Mouse (Mus musculus) kidney, adult 2 months (tissue): ENCODE measurements around the gene 4931428F04Rik. TPM values are rescaled to one million over a fixed set of nuclear protein-coding genes. Genes with fewer than 3 reads are reported as not detected.

Source experiments
- DNase-seq: peaks from one replicate; pipeline ENCODE4 v3.0.0; 2021
- H3K27ac ChIP-seq: fragments of 200-500 bp; 2 replicates; pipeline ENCODE4 v1.5.1; 2012; ENCODE audit warnings: low read depth, low read length, control low read depth, inconsistent platforms; ENCODE audit not compliant: insufficient read depth
- H3K27me3 ChIP-seq: fragments of 200-500 bp; replicated peaks from 2 replicates; pipeline ENCODE4 v1.6.1; 2012; ENCODE audit warnings: mild to moderate bottlenecking, moderate library complexity, low read length, inconsistent platforms; ENCODE audit not compliant: control insufficient read depth, insufficient read depth
- H3K36me3 ChIP-seq: fragments of 200-500 bp; 2 replicates; pipeline ENCODE4 v1.6.1; 2012; ENCODE audit warnings: mild to moderate bottlenecking, moderate library complexity, low read length, inconsistent platforms; ENCODE audit not compliant: control insufficient read depth, insufficient read depth
- H3K4me1 ChIP-seq: fragments of 200-500 bp; 2 replicates; pipeline ENCODE4 v1.6.1; 2011; ENCODE audit warnings: low read length; ENCODE audit not compliant: control insufficient read depth, insufficient read depth
- H3K4me3 ChIP-seq: fragments of 200-500 bp; 2 replicates; pipeline ENCODE4 v1.5.1; 2011; ENCODE audit warnings: mild to moderate bottlenecking, low read depth, low read length, control low read depth; ENCODE audit not compliant: insufficient read depth
- CTCF ChIP-seq: fragments of 200-500 bp; conservative IDR thresholded peaks from 2 replicates; pipeline ENCODE4 v1.5.1; 2011; ENCODE audit warnings: low read depth, mild to moderate bottlenecking, control low read depth, low read length, moderate library complexity, mixed read lengths; ENCODE audit not compliant: insufficient read depth, insufficient read length
- POLR2A ChIP-seq: fragments of 200-500 bp; IDR thresholded peaks from one replicate; pipeline ENCODE4 v1.6.1; 2011; ENCODE audit warnings: low read depth, low read length, control low read depth
- WGBS: fragments of 180-500 bp; shearing (Covaris S2); methylation state at CpG from one replicate; pipeline ENCODE4 v1.1.7; 2018; 5-methylcytosine and 5-hydroxymethylcytosine counted together
- polyA plus RNA-seq: library from polyadenylated mRNA; depleted of rRNA; stranded (reverse); fragments of >200 nt; gene quantifications from 2 replicates; pipeline ENCODE4 v1.2.3, GENCODE M21; 2012

4931428F04Rik gene
- polyA plus RNA-seq, 1 experiment = 2.5 TPM

DNA sequence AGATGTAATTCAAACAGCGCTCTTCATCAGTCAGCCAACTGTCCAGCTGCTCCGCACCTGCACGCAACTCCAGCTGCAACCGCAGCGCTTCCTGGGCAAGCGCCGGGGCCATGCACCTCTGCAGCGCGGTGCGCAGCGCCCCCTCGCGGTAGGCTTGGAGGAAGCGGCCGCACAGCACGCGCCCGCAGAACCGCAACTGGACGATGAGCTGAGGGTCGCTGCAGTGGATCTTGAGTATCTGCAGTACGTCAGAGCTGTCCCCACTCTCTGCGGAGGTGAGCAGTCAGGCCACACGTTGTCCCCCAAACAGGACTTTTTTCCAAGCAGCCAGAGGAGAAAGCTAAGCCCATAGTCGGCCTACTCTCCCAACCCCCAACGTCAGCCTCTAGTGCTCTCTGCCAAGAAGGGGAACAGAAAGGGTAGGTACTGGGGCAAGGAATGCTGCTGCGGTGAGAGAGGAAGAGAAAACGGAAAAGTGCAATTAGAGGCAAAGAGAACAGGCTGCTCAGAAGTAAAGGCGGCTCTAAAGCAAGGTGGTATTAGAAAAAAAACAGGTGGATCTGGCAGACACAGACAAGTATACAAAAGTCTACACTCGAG is 29.8 kb downstream of the 4931428F04Rik start:
- Histone ChIP-seq H3K4me3 (peak overlapping the region; percentile 34; the same call in 1 of the 2 replicates), H3K27me3 (no peaks in the 10 kb centered on the region), H3K4me1 (peaks cover 3% of the 10 kb centered on the region; the same call in 1 of the 2 replicates), H3K36me3 (no peaks in the 10 kb centered on the region), H3K27ac (no peak overlapping the region)
- DNase-seq = peak; percentile 69
- peak; percentile 88 for TF ChIP-seq CTCF
- TF ChIP-seq POLR2A = no peak
- 8% methylated on average over 30 of the region's 30 CpGs for WGBS

DNA sequence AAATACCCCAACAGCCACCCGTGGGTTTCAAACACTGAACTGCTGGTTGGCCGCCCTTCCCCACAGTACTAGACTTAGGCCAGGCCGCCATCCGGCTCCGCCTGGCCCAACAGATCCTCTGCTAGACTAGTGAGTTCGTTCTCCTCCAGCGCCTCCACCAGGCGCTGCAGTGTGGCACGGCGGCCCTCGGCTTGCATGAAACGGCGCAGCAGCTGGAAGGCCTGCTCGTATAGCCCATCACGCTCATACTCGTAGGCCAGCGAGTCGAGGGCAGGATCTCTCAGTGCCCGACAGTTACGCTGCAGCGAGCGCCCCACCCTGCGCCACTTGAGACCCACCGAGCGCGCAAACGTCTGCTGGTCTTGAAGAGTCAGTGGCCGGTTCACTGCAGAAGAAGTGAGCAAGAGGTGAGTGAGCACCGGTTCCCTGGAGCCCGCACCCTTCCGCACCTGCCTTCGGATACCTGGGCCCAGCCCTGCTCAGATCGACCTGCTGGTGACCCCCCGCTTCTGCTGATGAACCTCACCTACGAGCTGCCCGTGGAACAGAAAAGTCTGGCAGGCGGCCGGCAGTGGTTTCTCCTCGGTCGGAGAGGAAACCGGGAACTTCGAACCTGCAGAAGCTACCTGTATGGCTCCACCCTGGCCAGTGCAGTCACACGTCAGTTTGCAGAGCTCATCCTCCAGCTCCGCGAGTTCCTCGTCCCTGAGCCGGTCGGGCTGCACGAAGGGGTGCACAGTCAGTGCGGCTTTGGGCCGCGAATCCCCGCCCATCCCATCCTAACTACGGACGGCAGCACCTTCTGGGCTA is 30.5 kb downstream of the 4931428F04Rik start:
- no peak for DNase-seq
- Histone ChIP-seq H3K4me3 (peak overlapping the region; percentile 34; the same call in 1 of the 2 replicates), H3K27me3 (no peaks in the 10 kb centered on the region)

DNA sequence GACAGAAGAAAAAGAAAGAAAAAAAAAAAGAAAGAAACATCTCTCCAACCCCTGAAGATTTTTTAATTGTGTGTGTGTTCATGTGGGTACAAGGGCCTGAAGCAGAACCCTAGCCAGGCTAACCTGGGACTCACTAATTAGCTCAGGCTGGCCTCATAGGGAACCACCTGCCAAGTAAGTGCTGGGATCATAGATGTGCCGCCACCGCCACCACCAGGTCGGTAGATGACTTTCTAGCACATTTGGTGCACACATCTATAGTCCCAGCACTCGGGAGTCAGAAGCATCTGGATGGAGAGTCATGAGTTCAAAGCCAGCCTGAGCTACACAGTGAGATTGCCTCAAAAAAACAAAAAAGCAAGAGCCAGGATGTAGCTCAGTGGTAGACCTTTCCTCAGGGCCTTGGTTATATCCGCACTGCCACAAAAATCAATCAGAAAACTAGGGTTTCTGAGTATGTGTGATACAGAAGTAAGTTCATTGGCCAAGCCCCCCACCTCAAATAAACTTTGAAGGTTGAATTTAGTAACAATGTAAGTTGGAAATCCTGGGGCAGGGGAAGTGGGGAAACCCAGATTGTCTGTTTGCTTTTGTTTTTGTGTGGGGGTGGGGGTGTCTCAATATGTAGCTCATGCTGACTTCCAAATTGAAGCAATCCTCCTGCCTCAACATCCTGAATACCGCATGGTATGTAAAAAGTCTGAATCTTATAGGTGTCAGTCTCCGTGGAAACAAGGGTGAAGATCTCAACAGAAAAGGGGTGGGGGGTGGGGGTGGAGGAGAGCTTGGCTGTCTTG is 32.1 kb downstream of the 4931428F04Rik start:
- H3K4me3 ChIP-seq = no peak overlapping the region
- no peak overlapping the region for H3K27ac ChIP-seq
- TF ChIP-seq POLR2A = no peak
- TF ChIP-seq CTCF = no peak
- peaks cover 3% of the 10 kb centered on the region; the same call in 1 of the 2 replicates for H3K4me1 ChIP-seq
- 88% methylated on average over 7 of the region's 7 CpGs for whole genome bisulfite sequencing
- no peaks in the 10 kb centered on the region for H3K27me3 ChIP-seq
- no peaks in the 10 kb centered on the region for H3K36me3 ChIP-seq
- no peak for DNase-seq

More for the DNA sequence above, 30.5 kb downstream of the 4931428F04Rik start:
- Histone ChIP-seq H3K36me3 (no peaks in the 10 kb centered on the region), H3K4me1 (peaks cover 3% of the 10 kb centered on the region; the same call in 1 of the 2 replicates), H3K27ac (no peak overlapping the region)
- WGBS = 36% methylated on average over 55 of the region's 55 CpGs
- TF ChIP-seq CTCF = no peak
- TF ChIP-seq POLR2A = no peak

DNA sequence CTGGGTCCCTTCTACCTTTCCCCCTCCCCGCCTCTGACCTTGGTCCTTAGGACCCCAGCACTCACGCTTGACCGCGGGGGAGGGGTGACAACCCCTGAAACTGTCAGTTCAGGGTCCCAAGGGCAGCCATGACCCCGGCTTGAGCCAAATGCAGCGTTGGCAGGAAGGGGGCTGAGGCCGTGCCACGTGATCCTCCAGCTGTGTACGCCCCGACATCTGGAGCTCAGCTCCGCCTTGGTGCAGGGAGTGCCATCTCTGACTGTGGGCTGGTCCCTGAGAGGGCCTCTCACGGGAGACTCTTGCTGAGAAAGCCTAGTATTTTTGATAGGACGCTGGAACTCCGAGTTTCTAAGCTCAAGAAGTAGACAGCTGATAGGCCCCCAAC is 34.7 kb downstream of the 4931428F04Rik start, which contains the start of gene B3gnt9:
Gene B3gnt9 (minus strand): TSS at position 188 of the 385 bp plus-strand sequence.
- Histone ChIP-seq H3K27me3 (no peaks in the 10 kb centered on the region), H3K27ac (no peak within 1 kb of the TSS), H3K4me1 (peaks cover 3% of the 10 kb centered on the region; the same call in 1 of the 2 replicates), H3K36me3 (no peaks in the 10 kb centered on the region), H3K4me3 (peak within 1 kb of the TSS; percentile 62)
- TF ChIP-seq POLR2A (no peak), CTCF (no peak)
- WGBS = 11% methylated on average over 14 of the region's 14 CpGs
- peak; percentile 47 for DNase-seq

DNA sequence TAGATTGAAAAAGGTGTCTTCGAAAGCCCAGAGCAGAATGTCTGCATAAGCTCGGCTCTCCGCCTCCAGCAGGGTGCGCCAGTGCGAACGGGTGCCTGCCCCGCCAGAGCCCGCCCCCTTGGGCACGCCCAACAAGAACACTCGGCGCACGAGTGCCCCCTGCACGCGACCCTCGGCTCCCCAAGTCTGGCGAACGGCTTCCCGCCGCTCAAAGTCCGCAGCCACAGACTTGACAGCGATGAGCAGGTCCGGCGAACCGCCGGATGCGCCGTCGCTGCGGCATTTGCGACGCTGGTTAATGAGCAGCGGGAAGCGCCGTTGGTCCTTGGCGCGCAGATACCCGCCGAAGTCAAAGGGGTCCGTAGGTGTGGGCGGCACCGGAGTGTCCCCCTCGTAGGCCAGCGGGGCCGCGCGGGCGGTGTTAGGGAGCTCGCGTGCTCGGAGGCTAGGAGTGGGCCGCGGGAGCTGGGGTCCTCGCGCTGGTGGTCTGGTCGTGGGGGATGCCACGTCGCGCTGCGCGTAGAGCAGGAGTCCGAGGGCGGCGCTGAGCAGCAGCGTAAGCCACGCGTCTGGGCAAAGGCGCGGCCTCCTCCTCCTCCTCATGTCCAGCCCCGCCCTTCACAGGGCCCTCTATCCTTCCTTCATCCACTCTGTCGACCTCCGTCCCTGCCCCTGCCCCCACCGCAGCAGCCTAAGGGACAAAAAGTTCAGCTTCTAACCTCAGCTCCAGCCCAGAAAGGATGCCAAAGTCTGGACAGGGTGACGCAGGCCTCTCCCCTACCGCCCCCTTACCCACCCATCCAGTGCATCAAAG is 35.3 kb downstream of the 4931428F04Rik start:
- H3K27ac ChIP-seq = no peak overlapping the region

DNA sequence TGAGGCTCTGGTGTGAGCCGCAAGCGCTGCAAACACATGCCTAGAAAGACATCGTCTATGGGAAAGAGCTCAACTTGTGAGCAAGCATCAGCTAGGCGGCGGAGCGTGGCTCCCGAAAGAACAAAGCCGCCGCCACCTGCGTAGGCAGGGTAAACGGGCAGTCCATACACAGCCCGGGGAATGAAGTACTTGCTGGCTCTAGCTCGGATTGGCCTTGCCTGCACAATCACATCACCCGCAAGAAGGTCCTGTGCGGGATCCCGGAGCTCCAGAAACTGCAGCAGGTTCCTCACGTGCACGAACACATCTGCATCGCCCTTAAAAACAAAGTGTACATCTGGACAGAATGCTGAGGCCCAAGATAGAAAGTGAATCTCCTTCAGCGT is 35.9 kb downstream of the 4931428F04Rik start:
- WGBS = 46% methylated on average over 20 of the region's 20 CpGs
- TF ChIP-seq CTCF (no peak), POLR2A (no peak)
- no peaks in the 10 kb centered on the region for H3K36me3 ChIP-seq
- no peak overlapping the region for H3K4me3 ChIP-seq
- no peaks in the 10 kb centered on the region for H3K4me1 ChIP-seq
- DNase-seq = no peak
- no peaks in the 10 kb centered on the region for H3K27me3 ChIP-seq
- H3K27ac ChIP-seq = no peak overlapping the region

More for the DNA sequence above, 35.3 kb downstream of the 4931428F04Rik start:
- H3K4me1 ChIP-seq = peaks cover under 1% of the 10 kb centered on the region; the same call in 1 of the 2 replicates
- WGBS = under 1% methylated on average over 74 of the region's 74 CpGs
- TF ChIP-seq CTCF (peak; percentile 70), POLR2A (no peak)
- H3K4me3 ChIP-seq = peak overlapping the region; percentile 62
- no peaks in the 10 kb centered on the region for H3K27me3 ChIP-seq
- H3K36me3 ChIP-seq = no peaks in the 10 kb centered on the region
- peak; percentile 90 for DNase-seq
